Mouse (Mus musculus) hindbrain, embryonic 13.5 days (tissue): ENCODE measurements around the gene Tmem217. TPM values are rescaled to one million over a fixed set of nuclear protein-coding genes. Genes with fewer than 3 reads are reported as not detected.
"Not testable (repeated sequence)": the region's sequence is repeated elsewhere in the genome, so short reads cannot be mapped to it uniquely, and the experiment has no call there.

ENCODE experiments used
- ATAC-seq: fragments of 200-750 bp; cut with Nextera tagmentation; 2 replicates; pipeline ENCODE4 v1.8.0; 2017; ENCODE audit warnings: moderate TSS enrichment; ENCODE audit not compliant: low FRiP score
- H3K27ac ChIP-seq: fragments of 300-500 bp; sonication (generic); 2 replicates; pipeline ENCODE4 v1.5.1; 2015; ENCODE audit warnings: inconsistent platforms, mild to moderate bottlenecking, moderate library complexity
- H3K27me3 ChIP-seq: fragments of 300-500 bp; sonication (generic); 2 replicates; pipeline ENCODE4 v1.6.1; 2015; ENCODE audit warnings: mild to moderate bottlenecking, inconsistent platforms
- H3K36me3 ChIP-seq: fragments of 300-500 bp; sonication (generic); 2 replicates; pipeline ENCODE4 v1.6.1; 2015; ENCODE audit warnings: mild to moderate bottlenecking, inconsistent platforms
- H3K4me1 ChIP-seq: fragments of 300-500 bp; sonication (generic); replicated peaks from 2 replicates; pipeline ENCODE4 v1.6.1; 2015; ENCODE audit warnings: inconsistent platforms
- H3K4me2 ChIP-seq: fragments of 300-500 bp; sonication (generic); 2 replicates; pipeline ENCODE4 v1.6.1; 2015; ENCODE audit warnings: inconsistent platforms, mild to moderate bottlenecking, moderate library complexity
- H3K4me3 ChIP-seq: fragments of 300-500 bp; sonication (generic); 2 replicates; pipeline ENCODE4 v1.5.1; 2015; ENCODE audit warnings: mild to moderate bottlenecking, inconsistent platforms
- H3K9ac ChIP-seq: fragments of 300-500 bp; sonication (generic); 2 replicates; pipeline ENCODE4 v1.6.1; 2015; ENCODE audit warnings: mild to moderate bottlenecking, inconsistent platforms
- H3K9me3 ChIP-seq: fragments of 300-500 bp; sonication (generic); 2 replicates; pipeline ENCODE4 v1.6.1; 2016; ENCODE audit warnings: inconsistent platforms
- WGBS: fragments of 180-500 bp; shearing (Covaris S2); methylation state at CpG from one replicate; pipeline ENCODE4 v1.1.7; 2015; 5-methylcytosine and 5-hydroxymethylcytosine counted together
- polyA plus RNA-seq: library from polyadenylated mRNA; unstranded; fragments of >200 nt; fragmentation: Nextera tagmentation; extraction: Ambion mirVana; gene quantifications from 2 replicates; pipeline ENCODE4 v1.2.1, GENCODE M21; 2015

Tmem217 gene
- polyA plus RNA-seq, 1 experiment from 2014 or later: 1.6 TPM

DNA sequence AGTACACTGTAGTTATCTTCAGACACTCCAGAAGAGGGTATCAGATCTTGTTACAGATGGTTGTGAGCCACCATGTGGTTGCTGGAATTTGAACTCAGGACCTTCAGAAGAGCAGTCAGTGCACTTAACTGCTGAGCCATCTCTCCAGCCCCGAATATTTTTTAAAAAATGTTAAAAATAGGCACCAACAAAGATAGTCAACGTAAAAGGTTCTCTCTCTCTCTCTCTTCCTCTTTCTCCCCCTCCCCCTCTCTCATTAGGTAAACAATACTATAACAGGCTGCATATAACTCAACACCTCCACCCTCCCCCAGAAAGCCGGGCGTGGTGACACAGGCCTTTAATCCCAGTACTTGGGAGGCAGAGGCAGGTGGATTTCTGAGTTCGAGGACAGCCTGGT, 33.5 kb downstream of the Tmem217 start:
- not testable (repeated sequence) for H3K36me3 ChIP-seq, H3K4me2 ChIP-seq, H3K4me3 ChIP-seq, H3K27ac ChIP-seq, ATAC-seq, H3K9ac ChIP-seq, H3K9me3 ChIP-seq, H3K27me3 ChIP-seq, H3K4me1 ChIP-seq
- WGBS: 96% methylated on average over 5 of the region's 5 CpGs

DNA sequence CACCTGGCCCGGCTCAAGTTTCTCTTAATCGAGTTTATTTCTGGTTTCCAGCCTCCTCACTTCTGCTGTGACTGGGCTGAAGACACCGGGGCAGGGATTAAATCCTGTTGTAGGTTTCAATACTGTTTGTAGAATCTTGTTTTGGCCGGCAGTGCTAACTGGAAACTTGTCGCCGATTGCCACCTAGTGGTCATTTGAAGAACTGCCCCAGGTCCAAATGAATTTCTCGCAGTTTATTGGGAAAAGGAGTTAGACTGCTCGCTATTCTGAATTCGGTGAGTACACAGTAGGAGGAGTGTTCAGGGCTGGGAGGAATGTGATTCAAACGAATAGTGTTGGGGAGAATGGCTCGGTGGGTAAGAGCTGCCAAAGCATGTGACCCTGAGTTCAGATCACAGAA, 37.8 kb downstream of the Tmem217 start:
- Histone ChIP-seq H3K9me3 (no peaks in the 10 kb centered on the region), H3K4me3 (no peak overlapping the region), H3K4me1 (no peaks in the 10 kb centered on the region), H3K27me3 (no peaks in the 10 kb centered on the region), H3K4me2 (no peak overlapping the region), H3K9ac (no peak overlapping the region), H3K27ac (no peak overlapping the region), H3K36me3 (no peaks in the 10 kb centered on the region)
- ATAC-seq: no peak
- WGBS: 3% methylated on average over 11 of the region's 11 CpGs

DNA sequence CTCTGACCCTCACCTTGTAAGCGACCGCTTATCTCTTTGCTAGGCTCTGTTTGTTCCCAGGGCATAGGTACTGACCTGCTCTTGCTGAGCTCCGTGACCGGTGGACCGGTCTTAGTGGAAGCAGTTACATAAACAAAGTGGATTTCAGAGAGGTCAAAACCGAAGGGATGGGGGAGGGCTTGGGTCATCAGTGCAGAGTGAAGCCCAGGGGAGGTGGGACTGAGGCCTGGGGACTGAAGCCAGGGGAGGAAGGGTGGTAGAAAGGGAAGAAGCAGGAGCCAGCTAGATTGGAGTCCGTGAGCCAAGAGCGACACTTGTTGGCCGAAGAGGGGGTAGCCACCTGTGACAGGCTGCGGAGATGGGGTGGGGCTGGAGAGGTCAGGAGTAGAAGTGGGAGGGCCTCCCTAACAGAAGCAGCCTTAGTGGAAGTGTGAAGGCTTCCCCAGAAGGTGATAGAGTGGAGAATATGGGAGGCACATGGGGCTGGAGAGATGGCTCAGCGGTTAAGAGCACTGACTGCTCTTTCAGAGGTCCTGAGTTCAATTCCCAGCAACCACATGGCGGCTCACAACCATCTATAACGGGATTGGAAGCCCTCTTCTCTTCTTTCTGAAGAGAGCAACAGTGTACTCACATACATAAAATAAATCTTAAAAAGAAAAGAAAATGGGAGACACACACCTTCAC, 39.0 kb downstream of the Tmem217 start:
- H3K27ac ChIP-seq: no peak overlapping the region
- H3K4me2 ChIP-seq: no peak overlapping the region
- no peaks in the 10 kb centered on the region for H3K36me3 ChIP-seq
- ATAC-seq: peak; percentile 43; the same call in 1 of the 2 replicates
- H3K9ac ChIP-seq: no peak overlapping the region
- no peak overlapping the region for H3K4me3 ChIP-seq
- H3K27me3 ChIP-seq: no peaks in the 10 kb centered on the region
- H3K9me3 ChIP-seq: no peaks in the 10 kb centered on the region
- H3K4me1 ChIP-seq: no peaks in the 10 kb centered on the region
- WGBS: 41% methylated on average over 13 of the region's 13 CpGs

DNA sequence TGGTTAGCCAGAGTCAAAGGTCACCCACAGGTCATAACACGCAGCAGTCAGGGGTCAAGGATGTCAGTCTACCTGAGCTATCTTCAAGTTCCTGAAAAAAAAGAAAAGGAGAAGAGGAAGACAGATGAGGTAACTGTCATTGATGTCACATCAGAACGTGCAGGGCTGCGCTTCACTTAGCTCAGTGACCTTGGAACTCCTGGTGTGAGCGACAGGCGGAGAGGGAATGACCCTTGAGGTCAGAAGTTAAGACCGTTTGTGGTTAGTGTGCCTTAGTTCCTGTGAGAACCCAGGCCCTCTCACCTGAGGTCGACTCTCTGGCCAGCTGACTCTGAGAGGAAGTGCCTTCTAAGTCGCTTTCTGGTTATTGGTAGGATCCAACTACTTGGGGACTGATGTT, 41.5 kb downstream of the Tmem217 start:
- Histone ChIP-seq H3K9me3 (no peaks in the 10 kb centered on the region), H3K9ac (no peak overlapping the region), H3K4me2 (no peak overlapping the region), H3K36me3 (no peaks in the 10 kb centered on the region), H3K4me3 (no peak overlapping the region), H3K27ac (no peak overlapping the region), H3K27me3 (no peaks in the 10 kb centered on the region), H3K4me1 (no peaks in the 10 kb centered on the region)
- ATAC-seq: no peak
- WGBS: 60% methylated on average over 8 of the region's 8 CpGs

DNA sequence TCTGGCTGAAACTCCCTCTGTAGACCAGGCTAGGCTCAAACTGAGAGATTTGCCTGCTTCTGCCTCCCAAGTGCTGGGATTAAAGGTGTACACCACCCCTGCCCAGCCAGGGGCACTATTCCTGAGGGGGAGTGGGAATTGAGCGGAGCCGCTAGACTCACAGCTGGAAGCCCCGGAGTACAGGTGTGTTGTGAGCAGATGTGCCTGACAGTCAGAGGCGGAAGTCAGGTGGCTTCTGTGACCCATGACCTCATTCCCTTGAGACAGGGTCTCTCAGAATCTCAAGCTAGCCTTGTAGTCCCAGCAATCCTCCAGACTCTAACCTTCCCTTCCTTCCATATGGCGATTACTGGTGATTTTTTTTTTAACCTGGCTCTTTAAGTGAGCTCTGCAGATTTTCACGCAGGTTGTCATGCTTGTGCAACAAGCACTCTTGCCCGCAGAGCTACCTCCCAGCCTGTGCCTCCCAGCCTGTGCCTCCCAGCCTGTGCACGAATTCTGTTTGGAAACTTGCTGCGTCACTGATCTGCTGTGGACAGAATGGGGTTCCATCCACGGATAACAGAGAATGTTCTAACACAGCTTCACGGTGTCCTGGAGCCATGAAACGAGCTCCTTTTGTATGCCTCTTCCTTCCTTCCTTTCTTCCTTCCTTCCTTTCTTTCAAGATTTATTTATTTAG, 43.1 kb downstream of the Tmem217 start:
- no peak overlapping the region for H3K4me2 ChIP-seq
- H3K9ac ChIP-seq: no peak overlapping the region
- H3K27me3 ChIP-seq: 0 out of 2 replicates have a peak, but pooled peaks cover 3% of the 10 kb centered on the region
- no peak overlapping the region for H3K4me3 ChIP-seq
- no peaks in the 10 kb centered on the region for H3K9me3 ChIP-seq
- no peaks in the 10 kb centered on the region for H3K4me1 ChIP-seq
- no peaks in the 10 kb centered on the region for H3K36me3 ChIP-seq
- 73% methylated on average over 12 of the region's 12 CpGs for WGBS
- no peak overlapping the region for H3K27ac ChIP-seq
- ATAC-seq: no peak

DNA sequence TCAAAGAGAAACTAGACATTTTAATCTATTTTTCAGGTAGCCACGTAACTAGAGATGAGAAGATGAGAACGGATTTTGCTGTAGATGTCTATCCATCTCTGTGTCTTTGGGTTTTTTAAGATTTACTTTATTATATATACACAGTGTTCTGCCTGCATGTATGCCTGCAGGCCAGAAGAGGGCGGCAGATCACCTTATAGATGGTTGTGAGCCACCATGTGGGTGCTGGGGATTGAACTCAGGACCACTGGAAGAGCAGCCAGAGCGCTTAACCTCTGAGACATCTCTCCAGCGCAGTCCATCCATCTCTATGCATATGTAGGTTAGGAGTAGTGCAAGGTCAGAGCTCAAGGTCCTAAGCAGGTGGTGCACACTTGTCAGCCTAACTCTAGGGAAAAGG, 48.5 kb downstream of the Tmem217 start:
- WGBS: 76% methylated on average over 5 of the region's 5 CpGs
- H3K9me3 ChIP-seq: no peaks in the 10 kb centered on the region
- H3K4me3 ChIP-seq: no peak overlapping the region
- H3K36me3 ChIP-seq: no peaks in the 10 kb centered on the region
- H3K27ac ChIP-seq: no peak overlapping the region
- ATAC-seq: no peak
- no peak overlapping the region for H3K4me2 ChIP-seq
- peaks cover 3% of the 10 kb centered on the region; the same call in 1 of the 2 replicates for H3K4me1 ChIP-seq
- no peak overlapping the region for H3K9ac ChIP-seq
- 0 out of 2 replicates have a peak, but pooled peaks cover 11% of the 10 kb centered on the region for H3K27me3 ChIP-seq

DNA sequence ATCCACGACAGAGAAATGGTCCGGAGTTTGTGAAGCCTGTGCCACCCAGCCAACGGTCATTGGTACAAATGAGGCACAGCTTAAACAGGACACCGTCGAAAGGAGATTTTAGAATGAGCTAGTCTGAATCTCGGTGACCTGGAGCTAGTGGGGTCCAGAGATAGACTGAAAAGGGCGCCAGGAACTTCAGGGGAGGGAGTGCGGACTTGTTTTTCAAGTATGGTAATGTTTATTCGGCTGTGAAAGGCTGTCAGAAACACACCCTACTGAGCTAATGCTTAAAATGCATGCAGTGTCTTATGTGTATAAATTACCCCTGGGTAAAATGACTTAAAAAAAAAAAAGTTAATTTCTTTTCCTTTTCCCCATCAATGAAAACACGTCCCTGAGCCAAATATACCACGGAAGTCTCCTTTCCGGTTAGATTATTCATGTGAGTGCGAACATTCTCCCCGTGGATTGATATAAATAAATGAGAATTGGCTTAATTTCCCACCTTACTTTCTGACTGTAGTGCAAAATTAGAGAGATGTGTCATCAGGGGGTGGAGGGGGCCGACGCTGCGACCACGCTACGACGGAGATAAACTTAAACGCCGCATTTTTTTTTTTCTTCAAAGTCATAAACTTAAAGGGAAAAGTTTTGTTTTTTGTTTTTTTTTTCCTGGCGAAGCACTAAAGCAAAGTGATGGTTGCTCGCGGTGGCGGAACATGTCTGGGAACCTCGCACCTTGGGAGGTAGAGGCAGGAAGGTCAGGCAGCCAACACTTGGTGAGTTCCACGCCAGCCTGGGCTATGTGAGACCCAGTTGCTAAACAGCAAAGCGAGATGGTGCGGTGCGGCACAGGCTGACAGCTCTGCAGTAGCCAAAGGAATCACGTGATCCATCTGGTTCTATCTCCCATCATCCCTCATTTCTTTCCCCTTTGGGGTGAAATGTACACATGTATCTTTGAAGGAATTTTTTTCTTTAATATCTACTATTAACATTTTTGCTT, 49.2 kb downstream of the Tmem217 start:
- Histone ChIP-seq H3K4me2 (peak overlapping the region; percentile 18; the same call in 1 of the 2 replicates), H3K36me3 (no peaks in the 10 kb centered on the region), H3K27me3 (0 out of 2 replicates have a peak, but pooled peaks cover 11% of the 10 kb centered on the region), H3K27ac (no peak overlapping the region), H3K4me1 (peaks cover 3% of the 10 kb centered on the region; the same call in 1 of the 2 replicates), H3K4me3 (no peak overlapping the region), H3K9me3 (no peaks in the 10 kb centered on the region), H3K9ac (no peak overlapping the region)
- WGBS: 19% methylated on average over 32 of the region's 32 CpGs
- ATAC-seq: no peak

DNA sequence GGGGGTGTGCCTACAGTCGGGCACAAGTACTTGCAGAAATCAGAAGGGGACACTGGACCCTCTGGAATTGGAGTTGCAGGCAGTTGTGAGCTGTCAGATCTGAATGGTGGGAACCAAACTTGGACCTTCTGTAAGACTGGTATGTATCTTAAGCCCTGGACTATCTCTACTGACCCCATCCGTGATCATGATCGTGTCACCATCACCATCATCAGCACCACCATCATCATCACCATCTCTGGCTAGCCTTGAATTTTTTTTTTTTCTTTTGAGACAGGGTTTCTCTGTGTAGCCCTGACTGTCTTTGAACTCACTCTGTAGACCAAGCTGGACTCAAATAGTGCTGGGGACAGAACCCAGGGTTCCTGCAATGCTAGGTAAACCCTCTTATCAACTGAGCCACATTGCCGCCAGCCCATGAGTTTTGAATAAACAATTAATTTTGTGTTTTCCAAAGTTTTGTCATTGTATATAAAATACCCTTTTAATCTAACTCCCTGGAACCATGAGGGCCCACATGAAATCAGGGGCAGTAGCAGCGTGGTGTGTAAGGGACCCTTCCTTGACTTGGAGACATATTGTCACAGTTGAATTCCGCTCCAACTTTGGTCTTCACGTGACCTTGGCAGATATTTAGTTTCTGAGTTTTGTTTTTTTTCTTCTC, 50.0 kb downstream of the Tmem217 start:
- 84% methylated on average over 7 of the region's 7 CpGs for WGBS
- no peak overlapping the region for H3K4me3 ChIP-seq
- no peaks in the 10 kb centered on the region for H3K9me3 ChIP-seq
- ATAC-seq: no peak
- H3K36me3 ChIP-seq: no peaks in the 10 kb centered on the region
- H3K4me1 ChIP-seq: peaks cover 3% of the 10 kb centered on the region; the same call in 1 of the 2 replicates
- H3K9ac ChIP-seq: no peak overlapping the region
- H3K27ac ChIP-seq: no peak overlapping the region
- H3K27me3 ChIP-seq: 0 out of 2 replicates have a peak, but pooled peaks cover 11% of the 10 kb centered on the region
- 0 out of 2 replicates have a peak overlapping the region, but pooled peaks have one; percentile 6 for H3K4me2 ChIP-seq

DNA sequence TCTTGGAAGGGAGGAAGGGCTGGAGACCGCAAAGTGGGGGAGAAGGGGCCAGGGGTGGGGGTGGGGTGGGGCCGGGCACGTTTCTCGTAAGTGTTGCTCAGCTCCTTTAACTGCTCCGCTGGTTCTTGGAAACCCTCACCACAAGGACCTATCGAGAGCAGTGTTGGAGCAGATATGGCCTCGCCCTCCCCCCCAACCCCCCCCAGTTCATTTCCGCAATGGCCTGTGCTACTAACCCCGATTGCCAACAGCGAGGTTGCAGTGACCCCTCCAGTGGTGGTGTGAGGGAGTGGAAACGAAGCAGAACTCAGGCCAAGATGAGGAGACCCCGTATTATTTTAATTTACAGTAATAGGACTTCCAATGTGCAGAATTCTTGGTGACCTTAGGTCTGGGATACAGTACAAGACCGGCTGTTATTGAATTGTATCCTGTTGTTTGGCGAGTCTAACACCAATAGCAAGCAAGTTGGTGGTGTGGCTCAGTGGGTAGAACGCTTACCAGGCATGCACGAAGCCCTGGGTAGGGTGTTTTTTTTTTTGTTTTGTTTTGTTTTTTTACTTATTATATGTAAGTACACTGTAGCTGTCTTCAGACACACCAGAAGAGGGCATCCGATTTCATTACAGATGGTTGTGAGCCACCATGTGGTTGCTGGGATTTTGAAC, 51.2 kb downstream of the Tmem217 start:
- 0 out of 2 replicates have a peak, but pooled peaks cover 11% of the 10 kb centered on the region for H3K27me3 ChIP-seq
- no peak overlapping the region for H3K4me2 ChIP-seq
- no peaks in the 10 kb centered on the region for H3K9me3 ChIP-seq
- H3K9ac ChIP-seq: no peak overlapping the region
- no peak overlapping the region for H3K4me3 ChIP-seq
- peaks cover 3% of the 10 kb centered on the region; the same call in 1 of the 2 replicates for H3K4me1 ChIP-seq
- no peak overlapping the region for H3K27ac ChIP-seq
- no peak for ATAC-seq
- WGBS: 81% methylated on average over 17 of the region's 17 CpGs
- H3K36me3 ChIP-seq: no peaks in the 10 kb centered on the region

DNA sequence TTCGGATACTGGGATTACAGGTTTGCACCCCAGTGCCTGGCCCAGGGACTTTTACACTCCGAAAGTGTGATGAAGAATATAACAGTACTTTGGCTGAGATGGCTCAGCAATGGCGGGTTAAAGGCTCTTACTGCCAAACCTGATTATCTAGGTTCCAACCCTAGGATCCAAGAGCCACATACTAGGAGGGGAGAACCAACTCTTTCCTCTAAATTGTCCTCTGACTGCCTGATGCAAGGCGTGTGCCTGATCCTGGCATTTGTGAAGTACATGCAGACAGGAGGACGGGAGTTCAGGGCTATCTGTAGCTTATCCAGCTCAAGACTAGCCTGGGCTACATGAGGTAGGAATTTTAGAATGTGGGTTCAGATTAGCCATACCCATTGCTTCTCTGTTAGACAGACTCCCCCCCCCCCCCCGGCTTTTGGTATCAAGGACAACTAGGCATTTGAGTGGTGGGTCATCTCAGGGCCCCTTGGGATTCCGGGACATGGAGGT, 51.9 kb downstream of the Tmem217 start:
- H3K4me1 ChIP-seq: peaks cover 3% of the 10 kb centered on the region; the same call in 1 of the 2 replicates
- WGBS: 83% methylated on average over 7 of the region's 7 CpGs
- no peak overlapping the region for H3K9ac ChIP-seq
- H3K4me2 ChIP-seq: no peak overlapping the region
- 0 out of 2 replicates have a peak, but pooled peaks cover 11% of the 10 kb centered on the region for H3K27me3 ChIP-seq
- ATAC-seq: no peak
- no peaks in the 10 kb centered on the region for H3K36me3 ChIP-seq
- no peaks in the 10 kb centered on the region for H3K9me3 ChIP-seq
- H3K4me3 ChIP-seq: no peak overlapping the region
- H3K27ac ChIP-seq: no peak overlapping the region

DNA sequence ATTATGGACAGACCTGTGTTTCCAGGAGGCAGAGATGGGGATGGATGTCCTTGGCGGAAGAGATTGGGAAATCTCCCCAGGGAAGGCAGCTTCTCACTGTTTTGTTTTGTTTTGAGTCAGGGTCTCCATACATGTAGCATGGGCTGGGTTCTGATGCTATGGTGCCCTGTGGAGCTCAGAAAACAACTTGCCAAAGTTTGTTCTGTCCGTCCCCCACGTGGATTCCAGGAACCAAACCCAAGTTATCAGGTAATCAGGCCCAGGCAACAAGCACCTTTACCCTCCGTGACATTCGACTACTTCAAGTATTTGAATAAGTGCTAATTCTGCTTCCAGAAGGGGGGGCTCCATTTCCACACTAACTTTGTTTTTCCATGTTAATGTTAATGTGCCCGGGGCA, 52.7 kb downstream of the Tmem217 start:
- Histone ChIP-seq H3K4me3 (no peak overlapping the region), H3K4me2 (no peak overlapping the region), H3K27me3 (0 out of 2 replicates have a peak, but pooled peaks cover 11% of the 10 kb centered on the region), H3K4me1 (peaks cover 6% of the 10 kb centered on the region), H3K36me3 (peaks cover 3% of the 10 kb centered on the region), H3K9ac (no peak overlapping the region), H3K9me3 (no peaks in the 10 kb centered on the region), H3K27ac (no peak overlapping the region)
- ATAC-seq: no peak
- 82% methylated on average over 6 of the region's 6 CpGs for WGBS
